In genomic region chr9:16147735-16148134, GRCm38 (mm10) we compare ENCODE assay signal across 13 mouse cellular contexts.
DNase-seq lines count a peak whose midpoint lies in the region; ATAC-seq and TF ChIP-seq lines count a peak whose summit lies in the region.
"Had no signal": no experiment of that assay in that cellular context is flagged by ENCODE, and none has a peak within 500 bp of the region (broad histone marks: within the 10 kb centered on the region; RNA-seq: fewer than 3 reads in every experiment).

No protein-coding gene starts in this region.

- no peaks in the 10 kb centered on the region for H3K9me3 ChIP-seq in hindbrain, embryonic 10.5 days
- no peaks in the 10 kb centered on the region for H3K9me3 ChIP-seq in midbrain, embryonic 11.5 days (ENCODE audit: control insufficient read depth, low read length)
- H3K9me3 ChIP-seq in neural tube, embryonic 13.5 days = no peaks in the 10 kb centered on the region
- H3K9me3 ChIP-seq: limb, embryonic 12.5 days; liver, embryonic 15.5 days had no signal

- peak; percentile 17 for DNase-seq in embryo, embryonic 11.5 days (ENCODE audit: low read depth, low spot score)
- peak; percentile 36 for DNase-seq in hindbrain, embryonic 10.5 days (ENCODE audit: low spot score)
- DNase-seq in midbrain, embryonic 11.5 days (ENCODE audit: low spot score, missing footprints) = peak; percentile 95
- no peak for DNase-seq in left cerebral cortex, postnatal 36 days (ENCODE audit: low spot score in 2 of 2)
- DNase-seq in adrenal gland, adult 18-20 months (ENCODE audit: low spot score in 2 of 2) = no peak
- DNase-seq in heart, adult 2 months = no peak
- DNase-seq: cerebellum, adult 18-20 months; kidney, postnatal 10 days; lung, postnatal 36 days had no signal

- no peaks in the 10 kb centered on the region for H3K79me2 ChIP-seq in heart, adult 2 months (replicated peaks; ENCODE audit: control insufficient read depth, insufficient read depth, low read length)

- TF ChIP-seq CTCF in heart, adult 2 months (IDR thresholded peaks at IDR 0.05) = no peak

- no peak for TF ChIP-seq POLR2A in heart, adult 2 months (IDR thresholded peaks at IDR 0.05; ENCODE audit: insufficient read depth, low read depth, low read length)

- ATAC-seq in midbrain, embryonic 11.5 days (ENCODE audit: low FRiP score) = peak; percentile 92
- peak; percentile 80 for ATAC-seq in neural tube, embryonic 13.5 days (ENCODE audit: low read depth)

- intact Hi-C loops in left cerebral cortex, postnatal 36 days (cut with DNase I) = no loop called here
- intact Hi-C loops in heart, adult 2 months (cut with DNase I) = no loop called here

- H3K27ac ChIP-seq in hindbrain, embryonic 10.5 days = no peak overlapping the region
- H3K27ac ChIP-seq in midbrain, embryonic 11.5 days (ENCODE audit: low read depth, low read length) = no peak overlapping the region
- peak overlapping the region; percentile 28 for H3K27ac ChIP-seq in neural tube, embryonic 13.5 days (replicated peaks)
- no peak overlapping the region for H3K27ac ChIP-seq in heart, adult 2 months
- H3K27ac ChIP-seq: limb, embryonic 12.5 days; liver, embryonic 15.5 days had no signal

- H3K36me3 ChIP-seq in hindbrain, embryonic 10.5 days = no peaks in the 10 kb centered on the region
- no peaks in the 10 kb centered on the region for H3K36me3 ChIP-seq in midbrain, embryonic 11.5 days (ENCODE audit: control insufficient read depth, insufficient read depth, low read length)
- no peaks in the 10 kb centered on the region for H3K36me3 ChIP-seq in neural tube, embryonic 13.5 days
- H3K36me3 ChIP-seq in heart, adult 2 months (ENCODE audit: control insufficient read depth, insufficient read depth, low read length) = no peaks in the 10 kb centered on the region
- H3K36me3 ChIP-seq: limb, embryonic 12.5 days; liver, embryonic 15.5 days had no signal

- no peaks in the 10 kb centered on the region for H3K27me3 ChIP-seq in hindbrain, embryonic 10.5 days (ENCODE audit: insufficient read depth, poor library complexity, severe bottlenecking)
- no peaks in the 10 kb centered on the region for H3K27me3 ChIP-seq in midbrain, embryonic 11.5 days (ENCODE audit: control insufficient read depth, insufficient read depth, low read length)
- no peaks in the 10 kb centered on the region for H3K27me3 ChIP-seq in neural tube, embryonic 13.5 days
- H3K27me3 ChIP-seq in heart, adult 2 months (ENCODE audit: control insufficient read depth, insufficient read depth, low read length) = no peaks in the 10 kb centered on the region
- H3K27me3 ChIP-seq: limb, embryonic 12.5 days; liver, embryonic 15.5 days had no signal

- TF ChIP-seq EP300 in heart, adult 2 months (IDR thresholded peaks at IDR 0.05; ENCODE audit: insufficient read depth, low read depth, low read length) = no peak

- H3K4me1 ChIP-seq in hindbrain, embryonic 10.5 days (replicated peaks) = peaks cover 26% of the 10 kb centered on the region
- H3K4me1 ChIP-seq in midbrain, embryonic 11.5 days (ENCODE audit: control insufficient read depth, insufficient read depth, low read length) = peaks cover 11% of the 10 kb centered on the region
- H3K4me1 ChIP-seq in neural tube, embryonic 13.5 days (replicated peaks) = peaks cover 28% of the 10 kb centered on the region
- H3K4me1 ChIP-seq in heart, adult 2 months (ENCODE audit: control insufficient read depth, insufficient read depth, low read length) = no peaks in the 10 kb centered on the region
- H3K4me1 ChIP-seq: limb, embryonic 12.5 days; liver, embryonic 15.5 days had no signal

- WGBS in hindbrain, embryonic 10.5 days = 38% methylated on average over 1 of the region's 1 CpGs
- 8% methylated on average over 1 of the region's 1 CpGs for WGBS in midbrain, embryonic 11.5 days
- WGBS in neural tube, embryonic 13.5 days = 19% methylated on average over 1 of the region's 1 CpGs
- WGBS in heart, adult 2 months = 43% methylated on average over 1 of the region's 1 CpGs

- H3K9ac ChIP-seq in midbrain, embryonic 11.5 days (ENCODE audit: low read length) = no peak overlapping the region
- no peak overlapping the region for H3K9ac ChIP-seq in neural tube, embryonic 13.5 days
- H3K9ac ChIP-seq in heart, adult 2 months (ENCODE audit: low read depth, low read length) = no peak overlapping the region
- H3K9ac ChIP-seq: limb, embryonic 12.5 days; liver, embryonic 15.5 days had no signal

- no peak overlapping the region for H3K4me2 ChIP-seq in midbrain, embryonic 11.5 days
- no peak overlapping the region for H3K4me2 ChIP-seq in neural tube, embryonic 13.5 days
- H3K4me2 ChIP-seq: limb, embryonic 12.5 days; liver, embryonic 15.5 days had no signal

- H3K4me3 ChIP-seq in hindbrain, embryonic 10.5 days = no peak overlapping the region
- H3K4me3 ChIP-seq in midbrain, embryonic 11.5 days (ENCODE audit: low read depth, low read length) = no peak overlapping the region
- H3K4me3 ChIP-seq in neural tube, embryonic 13.5 days = no peak overlapping the region
- no peak overlapping the region for H3K4me3 ChIP-seq in heart, adult 2 months
- H3K4me3 ChIP-seq: limb, embryonic 12.5 days; liver, embryonic 15.5 days; myocyte had no signal

Comparison
In these comparisons a context has a peak if more than half of its experiments do, and no peak if none do; other contexts are left out.
1. DNase-seq: peak in embryo, embryonic 11.5 days (single experiment), hindbrain, embryonic 10.5 days (single experiment) and midbrain, embryonic 11.5 days (single experiment); none in left cerebral cortex, postnatal 36 days (0 of 2), adrenal gland, adult 18-20 months (0 of 2) and heart, adult 2 months (0 of 2).